Comparison of ENCODE assay signal across 22 mouse cellular contexts in the genomic region with DNA sequence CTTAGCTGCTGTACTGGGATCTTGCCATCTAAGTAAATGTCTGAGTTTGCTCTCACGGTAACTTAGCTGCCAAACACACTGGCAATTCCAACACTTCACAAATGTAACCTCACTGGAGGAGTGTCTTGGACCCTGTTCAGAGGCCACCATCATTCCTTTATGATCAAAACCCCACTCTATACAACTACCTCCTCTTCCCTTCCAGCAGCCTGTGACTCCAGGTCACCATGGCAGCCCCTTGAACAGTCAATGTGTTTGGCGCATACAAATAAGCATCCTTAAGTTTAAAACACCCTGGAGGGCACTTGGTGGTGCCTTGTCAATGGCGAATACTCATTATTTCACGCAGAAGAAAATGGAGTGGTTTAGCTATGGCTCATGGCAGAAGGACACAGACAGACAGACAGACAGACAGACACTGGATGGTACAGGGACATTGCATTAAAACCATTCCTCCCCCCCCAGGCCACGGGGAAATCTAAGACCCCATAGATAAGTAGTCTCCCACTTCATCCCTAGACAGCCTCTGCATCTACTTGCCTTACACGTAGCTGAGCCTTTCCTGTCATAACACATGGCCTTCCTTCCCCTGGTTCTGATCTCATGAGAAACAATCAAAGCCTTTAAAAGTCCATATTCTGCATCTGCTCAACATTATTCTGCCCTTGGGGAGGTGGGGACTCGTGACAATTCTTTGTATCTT. TPM values are rescaled to one million over a fixed set of nuclear protein-coding genes. Genes with fewer than 3 reads are reported as not detected.
A peak's percentile ranks its signal among the peaks of the same experiment; 100 is the strongest.
DNase-seq lines count a peak whose midpoint lies in the region; ATAC-seq and TF ChIP-seq lines count a peak whose summit lies in the region.
"Had no signal": no experiment of that assay in that cellular context is flagged by ENCODE, and none has a peak within 500 bp of the region (broad histone marks: within the 10 kb centered on the region; RNA-seq: fewer than 3 reads in every experiment).

No protein-coding gene starts in this region.

- no peak overlapping the region for H3K9ac ChIP-seq in hindbrain, embryonic 13.5 days
- no peak overlapping the region for H3K9ac ChIP-seq in forebrain, postnatal 0 days
- no peak overlapping the region for H3K9ac ChIP-seq in neural tube, embryonic 14.5 days (replicated peaks; ENCODE audit: low read depth, low read length)
- H3K9ac ChIP-seq: embryonic facial prominence, embryonic 12.5 days; heart, embryonic 15.5 days; limb, embryonic 13.5 days; liver, embryonic 13.5 days; lung, embryonic 14.5 days; midbrain, embryonic 12.5 days had no signal

- ATAC-seq in hindbrain, embryonic 13.5 days (ENCODE audit: low FRiP score) = peak; percentile 69
- peak; percentile 47 for ATAC-seq in forebrain, postnatal 0 days
- ATAC-seq in neural tube, embryonic 14.5 days (ENCODE audit: low read depth) = peak; percentile 83

- H3K9me3 ChIP-seq in hindbrain, embryonic 13.5 days = no peaks in the 10 kb centered on the region
- no peaks in the 10 kb centered on the region for H3K9me3 ChIP-seq in hindbrain, embryonic 10.5 days
- no peaks in the 10 kb centered on the region for H3K9me3 ChIP-seq in forebrain, postnatal 0 days (ENCODE audit: low read length)
- H3K9me3 ChIP-seq in neural tube, embryonic 14.5 days (ENCODE audit: control insufficient read depth, low read length) = no peaks in the 10 kb centered on the region
- H3K9me3 ChIP-seq: embryonic facial prominence, embryonic 12.5 days; heart, embryonic 15.5 days; limb, embryonic 13.5 days; liver, embryonic 13.5 days; midbrain, embryonic 12.5 days had no signal

- DNase-seq in hindbrain, embryonic 10.5 days (ENCODE audit: low spot score) = no peak
- DNase-seq in thymus, adult 2 months = no peak
- DNase-seq in thymus, postnatal 4 days = no peak
- DNase-seq in forebrain, postnatal 0 days = no peak
- DNase-seq in frontal cortex, postnatal 25 days (ENCODE audit: low spot score in 2 of 2) = no peak
- DNase-seq in cerebellum, adult 9-11 months = no peak
- DNase-seq: adrenal gland, adult 2 months; B cell, adult 2 months; cerebellum, adult 8-10 months; gastrocnemius, postnatal 14 days; heart, adult 2 months; kidney, adult 11 months; liver, embryonic 13.5 days; lung, embryonic 14.5 days; lung, postnatal 36 days had no signal

- H3K4me1 ChIP-seq in hindbrain, embryonic 13.5 days (replicated peaks) = 0 out of 2 replicates have a peak, but pooled peaks cover 4% of the 10 kb centered on the region
- H3K4me1 ChIP-seq in hindbrain, embryonic 10.5 days (replicated peaks) = no peaks in the 10 kb centered on the region; the same call in 1 of the 2 replicates
- H3K4me1 ChIP-seq in thymus, adult 2 months (replicated peaks; ENCODE audit: control insufficient read depth, insufficient read depth, low read length) = peaks cover 36% of the 10 kb centered on the region
- no peaks in the 10 kb centered on the region for H3K4me1 ChIP-seq in forebrain, postnatal 0 days (ENCODE audit: insufficient read depth)
- no peaks in the 10 kb centered on the region for H3K4me1 ChIP-seq in neural tube, embryonic 14.5 days (ENCODE audit: control insufficient read depth, insufficient read depth, low read length)
- H3K4me1 ChIP-seq: embryonic facial prominence, embryonic 12.5 days; limb, embryonic 13.5 days had no signal

- H3K27me3 ChIP-seq in hindbrain, embryonic 13.5 days = no peaks in the 10 kb centered on the region
- no peaks in the 10 kb centered on the region for H3K27me3 ChIP-seq in hindbrain, embryonic 10.5 days (ENCODE audit: insufficient read depth, poor library complexity, severe bottlenecking)
- no peaks in the 10 kb centered on the region for H3K27me3 ChIP-seq in thymus, adult 2 months (ENCODE audit: control insufficient read depth, insufficient read depth, low read length)
- H3K27me3 ChIP-seq in forebrain, postnatal 0 days (ENCODE audit: insufficient read depth, low read length) = no peaks in the 10 kb centered on the region
- no peaks in the 10 kb centered on the region for H3K27me3 ChIP-seq in neural tube, embryonic 14.5 days (ENCODE audit: control insufficient read depth, insufficient read depth, low read length)
- H3K27me3 ChIP-seq: embryonic facial prominence, embryonic 12.5 days; heart, embryonic 15.5 days; limb, embryonic 13.5 days; liver, embryonic 13.5 days; midbrain, embryonic 12.5 days had no signal

- no peak overlapping the region for H3K4me2 ChIP-seq in hindbrain, embryonic 13.5 days
- H3K4me2 ChIP-seq in forebrain, postnatal 0 days (ENCODE audit: low read depth) = no peak overlapping the region
- H3K4me2 ChIP-seq in neural tube, embryonic 14.5 days (ENCODE audit: low read depth, low read length) = no peak overlapping the region
- H3K4me2 ChIP-seq: embryonic facial prominence, embryonic 12.5 days; heart, embryonic 15.5 days; limb, embryonic 13.5 days; liver, embryonic 13.5 days; lung, embryonic 14.5 days; midbrain, embryonic 12.5 days had no signal

- no peak overlapping the region for H3K27ac ChIP-seq in hindbrain, embryonic 13.5 days
- H3K27ac ChIP-seq in hindbrain, embryonic 10.5 days = no peak overlapping the region
- H3K27ac ChIP-seq in thymus, adult 2 months (ENCODE audit: control insufficient read depth, insufficient read depth, low read length) = 0 out of 2 replicates have a peak overlapping the region, but pooled peaks have one; percentile 31
- H3K27ac ChIP-seq in forebrain, postnatal 0 days (ENCODE audit: low read depth, low read length) = no peak overlapping the region
- H3K27ac ChIP-seq in neural tube, embryonic 14.5 days (ENCODE audit: low read depth, low read length) = no peak overlapping the region
- H3K27ac ChIP-seq: embryonic facial prominence, embryonic 12.5 days; heart, adult 2 months; heart, embryonic 15.5 days; limb, embryonic 13.5 days; liver, embryonic 13.5 days; midbrain, embryonic 12.5 days had no signal

- 74% methylated on average over 7 of the region's 7 CpGs for WGBS in hindbrain, embryonic 13.5 days
- WGBS in hindbrain, embryonic 10.5 days = 87% methylated on average over 7 of the region's 7 CpGs
- WGBS in thymus, adult 2 months = 84% methylated on average over 7 of the region's 7 CpGs
- 69% methylated on average over 7 of the region's 7 CpGs for WGBS in forebrain, postnatal 0 days
- WGBS in neural tube, embryonic 14.5 days = 57% methylated on average over 7 of the region's 7 CpGs

- no peaks in the 10 kb centered on the region for H3K36me3 ChIP-seq in hindbrain, embryonic 13.5 days
- no peaks in the 10 kb centered on the region for H3K36me3 ChIP-seq in hindbrain, embryonic 10.5 days
- peaks cover 21% of the 10 kb centered on the region for H3K36me3 ChIP-seq in thymus, adult 2 months (ENCODE audit: control insufficient read depth, insufficient read depth, low read length)
- no peaks in the 10 kb centered on the region for H3K36me3 ChIP-seq in forebrain, postnatal 0 days (ENCODE audit: insufficient read depth)
- no peaks in the 10 kb centered on the region for H3K36me3 ChIP-seq in neural tube, embryonic 14.5 days (ENCODE audit: control insufficient read depth, insufficient read depth, low read length)
- H3K36me3 ChIP-seq: embryonic facial prominence, embryonic 12.5 days; limb, embryonic 13.5 days; liver, embryonic 13.5 days; midbrain, embryonic 12.5 days had no signal

- no peak overlapping the region for H3K4me3 ChIP-seq in hindbrain, embryonic 13.5 days
- no peak overlapping the region for H3K4me3 ChIP-seq in hindbrain, embryonic 10.5 days
- H3K4me3 ChIP-seq in thymus, adult 2 months (ENCODE audit: control insufficient read depth, insufficient read depth, low read length) = peak overlapping the region; percentile 6; the same call in 1 of the 2 replicates
- no peak overlapping the region for H3K4me3 ChIP-seq in forebrain, postnatal 0 days (ENCODE audit: low read depth, low read length)
- no peak overlapping the region for H3K4me3 ChIP-seq in neural tube, embryonic 14.5 days (ENCODE audit: low read depth, low read length)
- H3K4me3 ChIP-seq: embryonic facial prominence, embryonic 12.5 days; erythroblast, embryonic 14.5 days; heart, adult 2 months; heart, embryonic 15.5 days; limb, embryonic 13.5 days; liver, embryonic 13.5 days; midbrain, embryonic 12.5 days had no signal

- TF ChIP-seq CTCF in thymus, adult 2 months (IDR thresholded peaks at IDR 0.05; ENCODE audit: borderline replicate concordance, control insufficient read depth, extremely low read depth, insufficient read depth, low read length, poor library complexity) = no peak
- TF ChIP-seq CTCF in forebrain, postnatal 0 days (IDR thresholded peaks at IDR 0.05; ENCODE audit: low read depth) = no peak

- TF ChIP-seq POLR2A in thymus, adult 2 months (IDR thresholded peaks at IDR 0.05; ENCODE audit: control insufficient read depth, extremely low read depth, insufficient read depth, low read length, poor library complexity) = no peak

RNA-seq across cellular contexts. Expression of a gene that starts 1.4 kb away (rescaled TPM):
- 0.10 TPM in 1 of 2 replicates, not detected in the other for polyA plus RNA-seq in hindbrain, embryonic 13.5 days (2015; fragmentation: Nextera tagmentation; extraction: Ambion mirVana)
- not detected in 2 replicates for polyA plus RNA-seq in hindbrain, embryonic 10.5 days (2016; fragmentation: Nextera tagmentation; extraction: Ambion mirVana)
- 20.0 and 22.8 TPM in 2 replicates for polyA plus RNA-seq in thymus, adult 2 months (2012; rRNA removed)
- total RNA-seq in forebrain, postnatal 0 days (2014; rRNA removed) = not detected in 2 replicates
- 0.06 and 0.13 TPM in 2 replicates for polyA plus RNA-seq in forebrain, postnatal 0 days (2015; fragmentation: Nextera tagmentation; extraction: Ambion mirVana)
- 0.12 and 0.22 TPM in 2 replicates for polyA plus RNA-seq in neural tube, embryonic 14.5 days (2014; fragmentation: Nextera tagmentation; extraction: Ambion mirVana)
- polyA plus RNA-seq: adrenal gland, adult 2 months; erythroblast, embryonic 14.5 days; liver, embryonic 13.5 days; lung, embryonic 14.5 days had no signal

Comparison
In these comparisons a context has a peak if more than half of its experiments do, and no peak if none do; other contexts are left out.
1. RNA of a gene that starts 1.4 kb away (polyA plus RNA-seq): 20.0 to 22.8 TPM in thymus, adult 2 months; 0.06 to 0.13 TPM in forebrain, postnatal 0 days, 0.12 to 0.22 TPM in neural tube, embryonic 14.5 days, 0.10 TPM in hindbrain, embryonic 13.5 days and not detected in hindbrain, embryonic 10.5 days; every median in the first group is over 10 times any median in the second.
2. Peak in every context shown above with its lines, with median percentiles within 50 percentile points of each other: ATAC-seq.